Mouse (Mus musculus) heart, embryonic 11.5 days (tissue): ENCODE results near the gene Slc2a13. TPM values are rescaled to one million over a fixed set of nuclear protein-coding genes. Genes with fewer than 3 reads are reported as not detected.

ENCODE experiments used
- ATAC-seq: fragments of 200-750 bp; cut with Nextera tagmentation; replicated peaks from 2 replicates; pipeline ENCODE4 v1.8.0; 2017; ENCODE audit warnings: moderate library complexity; ENCODE audit not compliant: insufficient number of reproducible peaks, low FRiP score, low TSS enrichment
- H3K27ac ChIP-seq: fragments of 300-500 bp; sonication (generic); 2 replicates; pipeline ENCODE4 v1.5.1; 2014; ENCODE audit warnings: mild to moderate bottlenecking, low read depth, low read length
- H3K27me3 ChIP-seq: fragments of 300-500 bp; sonication (generic); 2 replicates; pipeline ENCODE4 v1.6.1; 2014; ENCODE audit warnings: mild to moderate bottlenecking, low read length, mixed read lengths; ENCODE audit not compliant: control insufficient read depth, insufficient read depth
- H3K36me3 ChIP-seq: fragments of 300-500 bp; sonication (generic); 2 replicates; pipeline ENCODE4 v1.6.1; 2014; ENCODE audit warnings: mild to moderate bottlenecking, low read length, moderate library complexity, mixed read lengths; ENCODE audit not compliant: control insufficient read depth, insufficient read depth
- H3K4me1 ChIP-seq: fragments of 300-500 bp; sonication (generic); 2 replicates; pipeline ENCODE4 v1.6.1; 2014; ENCODE audit warnings: low read length; ENCODE audit not compliant: control insufficient read depth, insufficient read depth
- H3K4me2 ChIP-seq: fragments of 300-500 bp; sonication (generic); 2 replicates; pipeline ENCODE4 v1.6.1; 2014; ENCODE audit warnings: mild to moderate bottlenecking, moderate library complexity
- H3K4me3 ChIP-seq: fragments of 300-500 bp; sonication (generic); 2 replicates; pipeline ENCODE4 v1.5.1; 2014; ENCODE audit warnings: low read depth, low read length
- H3K9ac ChIP-seq: fragments of 300-500 bp; sonication (generic); 2 replicates; pipeline ENCODE4 v1.6.1; 2014; ENCODE audit warnings: mild to moderate bottlenecking, low read depth, low read length, moderate library complexity
- H3K9me3 ChIP-seq: fragments of 300-500 bp; sonication (generic); replicated peaks from 2 replicates; pipeline ENCODE4 v1.6.1; 2016; ENCODE audit warnings: low read length; ENCODE audit not compliant: control insufficient read depth
- WGBS: fragments of 180-500 bp; shearing (Covaris S2); extraction: QIAGEN DNeasy Blood & Tissue Kit; methylation state at CpG from one replicate; pipeline ENCODE4 v1.1.7; 2014; ENCODE audit not compliant: insufficient replicate concordance; 5-methylcytosine and 5-hydroxymethylcytosine counted together
- polyA plus RNA-seq: library from polyadenylated mRNA; unstranded; fragments of >200 nt; fragmentation: Nextera tagmentation; extraction: Ambion mirVana; gene quantifications from 2 replicates; pipeline ENCODE4 v1.2.1, GENCODE M21; 2014

The Slc2a13 gene
- polyA plus RNA-seq, 1 experiment from 2014 or later = 1.9 TPM

GRCm38 (mm10) chr15:91477766-91478165, 95.3 kb downstream of the Slc2a13 start:
- Histone ChIP-seq H3K4me3 (no peak overlapping the region), H3K4me1 (no peaks in the 10 kb centered on the region)

GRCm38 (mm10) chr15:91473690-91474409, 99.2 kb downstream of the Slc2a13 start:
- Histone ChIP-seq H3K27ac (no peak overlapping the region), H3K9ac (no peak overlapping the region), H3K27me3 (no peaks in the 10 kb centered on the region), H3K4me1 (no peaks in the 10 kb centered on the region), H3K36me3 (no peaks in the 10 kb centered on the region), H3K4me2 (no peak overlapping the region), H3K9me3 (peaks cover 4% of the 10 kb centered on the region), H3K4me3 (no peak overlapping the region)
- 79% methylated on average over 2 of the region's 2 CpGs for WGBS
- ATAC-seq = no peak

More at GRCm38 (mm10) chr15:91477766-91478165, 95.3 kb downstream of the Slc2a13 start:
- Histone ChIP-seq H3K27ac (no peak overlapping the region), H3K27me3 (no peaks in the 10 kb centered on the region), H3K9ac (no peak overlapping the region), H3K4me2 (no peak overlapping the region), H3K9me3 (no peaks in the 10 kb centered on the region; the same call in 1 of the 2 replicates), H3K36me3 (no peaks in the 10 kb centered on the region)
- ATAC-seq = no peak
- 33% methylated on average over 5 of the region's 5 CpGs for WGBS

GRCm38 (mm10) chr15:91465331-91465730, 107.7 kb downstream of the Slc2a13 start:
- H3K9me3 ChIP-seq = no peaks in the 10 kb centered on the region
- H3K4me1 ChIP-seq = no peaks in the 10 kb centered on the region; the same call in 1 of the 2 replicates
- 81% methylated on average over 3 of the region's 3 CpGs for WGBS
- H3K36me3 ChIP-seq = no peaks in the 10 kb centered on the region
- no peak for ATAC-seq
- no peak overlapping the region for H3K27ac ChIP-seq
- no peak overlapping the region for H3K4me3 ChIP-seq
- no peak overlapping the region for H3K4me2 ChIP-seq
- H3K27me3 ChIP-seq = no peaks in the 10 kb centered on the region
- no peak overlapping the region for H3K9ac ChIP-seq

- no peak overlapping the region for H3K4me3 ChIP-seq
- WGBS = 77% methylated on average over 10 of the region's 10 CpGs
Observed at GRCm38 (mm10) chr15:91463857-91464435, 109.1 kb downstream of the Slc2a13 start.

GRCm38 (mm10) chr15:91463026-91463661, 109.9 kb downstream of the Slc2a13 start:
- Histone ChIP-seq H3K27ac (no peak overlapping the region), H3K27me3 (no peaks in the 10 kb centered on the region), H3K4me1 (no peaks in the 10 kb centered on the region; the same call in 1 of the 2 replicates), H3K9me3 (no peaks in the 10 kb centered on the region), H3K4me3 (no peak overlapping the region), H3K36me3 (no peaks in the 10 kb centered on the region), H3K9ac (no peak overlapping the region), H3K4me2 (no peak overlapping the region)
- no peak for ATAC-seq
- WGBS = 67% methylated on average over 16 of the region's 16 CpGs

More at GRCm38 (mm10) chr15:91463857-91464435, 109.1 kb downstream of the Slc2a13 start:
- Histone ChIP-seq H3K36me3 (no peaks in the 10 kb centered on the region), H3K9ac (no peak overlapping the region), H3K4me1 (no peaks in the 10 kb centered on the region; the same call in 1 of the 2 replicates), H3K27ac (no peak overlapping the region), H3K9me3 (no peaks in the 10 kb centered on the region), H3K4me2 (no peak overlapping the region), H3K27me3 (no peaks in the 10 kb centered on the region)
- no peak for ATAC-seq

GRCm38 (mm10) chr15:91461940-91462339, 111.1 kb downstream of the Slc2a13 start:
- no peaks in the 10 kb centered on the region for H3K36me3 ChIP-seq
- 50% methylated on average over 2 of the region's 2 CpGs for WGBS
- H3K4me3 ChIP-seq = no peak overlapping the region
- no peak for ATAC-seq
- H3K27ac ChIP-seq = no peak overlapping the region
- no peaks in the 10 kb centered on the region for H3K9me3 ChIP-seq
- H3K27me3 ChIP-seq = no peaks in the 10 kb centered on the region
- H3K9ac ChIP-seq = no peak overlapping the region
- H3K4me1 ChIP-seq = no peaks in the 10 kb centered on the region; the same call in 1 of the 2 replicates
- H3K4me2 ChIP-seq = no peak overlapping the region

GRCm38 (mm10) chr15:91457202-91457601, 115.9 kb downstream of the Slc2a13 start:
- H3K4me2 ChIP-seq = no peak overlapping the region
- no peaks in the 10 kb centered on the region for H3K9me3 ChIP-seq
- no peak overlapping the region for H3K9ac ChIP-seq
- ATAC-seq = no peak
- H3K36me3 ChIP-seq = no peaks in the 10 kb centered on the region
- no peak overlapping the region for H3K27ac ChIP-seq
- H3K27me3 ChIP-seq = no peaks in the 10 kb centered on the region
- H3K4me1 ChIP-seq = no peaks in the 10 kb centered on the region
- 67% methylated on average over 2 of the region's 2 CpGs for WGBS
- no peak overlapping the region for H3K4me3 ChIP-seq

- Histone ChIP-seq H3K4me3 (no peak overlapping the region), H3K27ac (no peak overlapping the region), H3K4me2 (no peak overlapping the region), H3K4me1 (peaks cover 8% of the 10 kb centered on the region; the same call in 1 of the 2 replicates), H3K9me3 (no peaks in the 10 kb centered on the region), H3K27me3 (no peaks in the 10 kb centered on the region), H3K36me3 (no peaks in the 10 kb centered on the region), H3K9ac (no peak overlapping the region)
- ATAC-seq = no peak
- 88% methylated on average over 6 of the region's 6 CpGs for WGBS
Observed at GRCm38 (mm10) chr15:91445399-91445798, 127.7 kb downstream of the Slc2a13 start.
